Mouse (Mus musculus) neural tube, embryonic 10.5 days (tissue): Measurements from ENCODE around the gene Zfyve16.

Experiments
- DNase-seq: peaks from one replicate; pipeline ENCODE4 v3.0.0-alpha.2; 2017; ENCODE audit warnings: low spot score; ENCODE audit errors: extremely low spot score

The Zfyve16 gene

DNA sequence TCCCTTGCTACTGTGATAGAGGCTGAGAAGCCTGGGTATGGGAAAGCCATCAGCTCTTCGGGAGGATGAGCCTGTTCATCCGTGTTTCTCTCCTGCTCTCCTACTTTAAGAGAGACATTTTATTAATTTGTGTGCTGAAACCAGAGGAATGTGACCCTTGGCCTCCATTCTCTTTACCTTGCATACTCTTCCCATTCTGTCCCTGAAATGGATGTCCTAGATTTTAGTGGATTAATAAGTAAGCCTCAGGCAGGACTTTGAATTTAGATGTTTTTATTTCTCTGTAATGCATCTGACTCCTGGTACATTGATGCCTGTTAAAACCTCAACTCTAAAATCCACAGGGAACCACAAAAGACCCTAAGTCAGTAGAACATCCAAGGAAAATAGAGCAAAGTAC, 61.3 kb downstream of the Zfyve16 start:
- no peak for DNase-seq

- DNase-seq: no peak
Observed at GRCm38 (mm10) chr13:92467891-92468290, 62.8 kb downstream of the Zfyve16 start.

DNA sequence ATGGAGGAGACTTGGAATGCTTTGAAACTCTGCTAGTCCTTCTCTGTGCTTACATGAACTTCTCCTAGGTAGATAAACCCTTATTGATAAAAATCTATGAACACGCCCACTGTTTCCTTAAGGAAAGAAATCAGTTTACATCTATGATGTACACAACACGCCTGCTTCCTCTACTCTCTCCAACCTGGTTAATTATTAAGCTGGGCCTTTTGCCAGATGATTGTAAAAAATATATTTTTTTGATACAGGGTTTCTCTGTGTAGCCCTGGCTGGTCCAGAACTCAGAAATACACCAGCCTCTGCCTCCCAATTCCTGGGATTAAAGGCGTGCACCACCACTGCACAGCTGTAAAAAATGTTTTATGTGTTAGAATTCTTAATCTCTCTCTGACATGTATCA, 66.0 kb downstream of the Zfyve16 start:
- no peak for DNase-seq

GRCm38 (mm10) chr13:92446872-92447271, 83.8 kb downstream of the Zfyve16 start:
- DNase-seq: no peak

- no peak for DNase-seq
Observed at GRCm38 (mm10) chr13:92440286-92440685, 90.4 kb downstream of the Zfyve16 start.

GRCm38 (mm10) chr13:92438656-92439055, 92.0 kb downstream of the Zfyve16 start:
- no peak for DNase-seq
